Comparison of ENCODE assay signal across 8 mouse cellular contexts in the genomic region with DNA sequence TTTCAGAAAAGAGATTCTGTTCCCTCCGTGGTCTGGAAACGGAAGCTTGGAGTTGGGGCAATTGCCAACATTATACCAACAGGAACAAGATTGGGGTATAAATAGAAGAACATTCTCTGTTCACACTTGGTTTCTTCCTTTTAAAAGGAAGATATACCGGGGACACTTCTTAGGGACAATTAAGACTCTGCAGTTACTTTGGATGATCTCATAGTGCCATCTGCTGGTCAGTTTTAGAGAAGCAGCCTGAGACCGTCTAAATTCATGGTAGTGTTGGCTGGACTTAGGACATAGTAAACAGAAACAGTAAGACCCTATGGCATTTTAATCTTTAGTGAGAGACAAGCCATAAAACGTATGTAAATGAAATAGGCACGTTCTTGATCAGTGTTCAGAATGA. TPM values are rescaled to one million over a fixed set of nuclear protein-coding genes. Genes with fewer than 3 reads are reported as not detected.
A peak's percentile ranks its signal among the peaks of the same experiment; 100 is the strongest.
DNase-seq lines count a peak whose midpoint lies in the region; ATAC-seq and TF ChIP-seq lines count a peak whose summit lies in the region.

No protein-coding gene starts in this region.

- H3K4me1 ChIP-seq in heart, embryonic 12.5 days (replicated peaks), result no peaks in the 10 kb centered on the region
- H3K4me1 ChIP-seq in forebrain, embryonic 15.5 days, result no peaks in the 10 kb centered on the region
- H3K4me1 ChIP-seq in stomach, postnatal 0 days (replicated peaks; ENCODE audit: control insufficient read depth, insufficient read depth), result no peaks in the 10 kb centered on the region

- peak; percentile 45 to 82 for DNase-seq in heart, adult 18-20 months
- peak; percentile 52 for DNase-seq in c-Kit-positive CD71-positive TER-119-positive erythroid progenitor cells, embryonic 14.5 days (ENCODE audit: low spot score)
- DNase-seq in kidney, postnatal 10 days, result peak; percentile 72
- DNase-seq in stomach, postnatal 0 days (ENCODE audit: low spot score), result peak; percentile 48

- TF ChIP-seq EP300 in stomach, postnatal 0 days (optimal IDR thresholded peaks at IDR 0.05), result no peak

- no peak for ATAC-seq in heart, embryonic 12.5 days (ENCODE audit: insufficient number of reproducible peaks, low FRiP score)
- ATAC-seq in CD4-positive, CD25-positive, alpha-beta regulatory T cell, adult 4 months, result peak; percentile 61
- ATAC-seq in forebrain, embryonic 15.5 days (replicated peaks), result peak; percentile 39; the same call in 1 of the 2 replicates
- peak; percentile 78 for ATAC-seq in megakaryocyte-erythroid progenitor cell, adult 5-6 weeks (replicated peaks; ENCODE audit: low FRiP score, low TSS enrichment, poor library complexity, severe bottlenecking)
- no peak for ATAC-seq in stomach, postnatal 0 days (ENCODE audit: low FRiP score, low TSS enrichment)

- no peak overlapping the region for H3K4me3 ChIP-seq in heart, embryonic 12.5 days
- no peak overlapping the region for H3K4me3 ChIP-seq in forebrain, embryonic 15.5 days
- no peak overlapping the region for H3K4me3 ChIP-seq in stomach, postnatal 0 days (ENCODE audit: low read depth, low read length)

- no peak overlapping the region for H3K4me2 ChIP-seq in heart, embryonic 12.5 days
- H3K4me2 ChIP-seq in forebrain, embryonic 15.5 days (replicated peaks), result no peak overlapping the region
- no peak overlapping the region for H3K4me2 ChIP-seq in stomach, postnatal 0 days (replicated peaks; ENCODE audit: low read depth)

- no peaks in the 10 kb centered on the region for H3K36me3 ChIP-seq in heart, embryonic 12.5 days
- H3K36me3 ChIP-seq in forebrain, embryonic 15.5 days, result peaks cover 43% of the 10 kb centered on the region
- no peaks in the 10 kb centered on the region for H3K36me3 ChIP-seq in stomach, postnatal 0 days (ENCODE audit: control insufficient read depth, insufficient read depth, low read length)

- 27% methylated on average over 6 of the region's 6 CpGs for WGBS in heart, embryonic 12.5 days
- 29% methylated on average over 6 of the region's 6 CpGs for WGBS in forebrain, embryonic 15.5 days
- WGBS in stomach, postnatal 0 days, result 27% methylated on average over 6 of the region's 6 CpGs

- no peak overlapping the region for H3K27ac ChIP-seq in heart, embryonic 12.5 days (ENCODE audit: poor library complexity, severe bottlenecking)
- no peak overlapping the region for H3K27ac ChIP-seq in forebrain, embryonic 15.5 days (replicated peaks)
- no peak overlapping the region for H3K27ac ChIP-seq in stomach, postnatal 0 days (replicated peaks)

- H3K9ac ChIP-seq in heart, embryonic 12.5 days, result no peak overlapping the region
- H3K9ac ChIP-seq in forebrain, embryonic 15.5 days (replicated peaks), result no peak overlapping the region
- no peak overlapping the region for H3K9ac ChIP-seq in stomach, postnatal 0 days (ENCODE audit: low read length)

- H3K27me3 ChIP-seq in heart, embryonic 12.5 days (replicated peaks), result no peaks in the 10 kb centered on the region; the same call in 1 of the 2 replicates
- no peaks in the 10 kb centered on the region for H3K27me3 ChIP-seq in forebrain, embryonic 15.5 days
- H3K27me3 ChIP-seq in stomach, postnatal 0 days (ENCODE audit: control insufficient read depth, insufficient read depth, low read length), result no peaks in the 10 kb centered on the region

- TF ChIP-seq CTCF in stomach, postnatal 0 days (IDR thresholded peaks at IDR 0.05; ENCODE audit: low read depth), result peak; percentile 86

- no peaks in the 10 kb centered on the region for H3K9me3 ChIP-seq in heart, embryonic 12.5 days (replicated peaks)
- no peaks in the 10 kb centered on the region for H3K9me3 ChIP-seq in forebrain, embryonic 15.5 days
- H3K9me3 ChIP-seq in stomach, postnatal 0 days (ENCODE audit: control insufficient read depth, low read length), result no peaks in the 10 kb centered on the region

RNA-seq across cellular contexts. Expression of a gene that starts 54.9 kb away (rescaled TPM):
- 1 to 10 TPM; 2.6 to 3.4 TPM for total RNA-seq in heart, adult 18-20 months (2021)
- 0.94 and 1.5 TPM in 2 replicates for polyA plus RNA-seq in heart, embryonic 12.5 days (2016; fragmentation: Nextera tagmentation; extraction: Ambion mirVana)
- polyA plus RNA-seq in CD4-positive, CD25-positive, alpha-beta regulatory T cell, adult 4 months (2017; shearing (Covaris generic)), result under 1 TPM; 0.19 to 0.43 TPM
- 28.2 and 30.4 TPM in 2 replicates for polyA plus RNA-seq in forebrain, embryonic 15.5 days (2015; fragmentation: Nextera tagmentation; extraction: Ambion mirVana)
- total RNA-seq in megakaryocyte-erythroid progenitor cell, adult 5-6 weeks (2014; fragmentation: Nextera tagmentation), result 1.2 TPM in 1 of 2 replicates, not detected in the other
- total RNA-seq in megakaryocyte-erythroid progenitor cell, adult 5-6 weeks (2017), result 0.11 and 0.75 TPM in 2 replicates
- 0.93 and 1.1 TPM in 2 replicates for polyA plus RNA-seq in stomach, postnatal 0 days (2015; fragmentation: Nextera tagmentation; extraction: Ambion mirVana)

Comparison
In these comparisons a context has a peak if more than half of its experiments do, and no peak if none do; other contexts are left out.
1. ATAC-seq: peak in CD4-positive, CD25-positive, alpha-beta regulatory T cell, adult 4 months (single experiment), forebrain, embryonic 15.5 days (single experiment) and megakaryocyte-erythroid progenitor cell, adult 5-6 weeks (single experiment); none in heart, embryonic 12.5 days (single experiment) and stomach, postnatal 0 days (single experiment).
2. RNA of a gene that starts 54.9 kb away (polyA plus RNA-seq): 28.2 to 30.4 TPM in forebrain, embryonic 15.5 days; 0.94 to 1.5 TPM in heart, embryonic 12.5 days, 0.93 to 1.1 TPM in stomach, postnatal 0 days and 0.19 to 0.43 TPM in CD4-positive, CD25-positive, alpha-beta regulatory T cell, adult 4 months; every median in the first group is over 10 times any median in the second.
3. Peak in every context shown above with its lines, with median percentiles within 50 percentile points of each other: DNase-seq.